Mouse (Mus musculus) lung, embryonic 15.5 days (tissue): ENCODE data around the gene Slc2a5. TPM values are rescaled to one million over a fixed set of nuclear protein-coding genes. Genes with fewer than 3 reads are reported as not detected.

ENCODE experiments used
- ATAC-seq: fragments of 200-750 bp; cut with Nextera tagmentation; 2 replicates; pipeline ENCODE4 v1.8.0; 2017; ENCODE audit warnings: moderate number of reproducible peaks, borderline replicate concordance; ENCODE audit not compliant: low FRiP score, low TSS enrichment; ENCODE audit errors: extremely low read depth
- H3K27ac ChIP-seq: fragments of 300-500 bp; sonication (generic); 2 replicates; pipeline ENCODE4 v1.5.1; 2015; ENCODE audit warnings: moderate library complexity, mild to moderate bottlenecking, inconsistent platforms
- H3K27me3 ChIP-seq: fragments of 300-500 bp; sonication (generic); 2 replicates; pipeline ENCODE4 v1.6.1; 2015; ENCODE audit warnings: inconsistent platforms
- H3K36me3 ChIP-seq: fragments of 300-500 bp; sonication (generic); 2 replicates; pipeline ENCODE4 v1.6.1; 2015; ENCODE audit warnings: inconsistent platforms
- H3K4me1 ChIP-seq: fragments of 300-500 bp; sonication (generic); 2 replicates; pipeline ENCODE4 v1.6.1; 2015; ENCODE audit warnings: inconsistent platforms
- H3K4me2 ChIP-seq: fragments of 300-500 bp; sonication (generic); 2 replicates; pipeline ENCODE4 v1.6.1; 2015; ENCODE audit warnings: inconsistent platforms, mild to moderate bottlenecking, moderate library complexity
- H3K4me3 ChIP-seq: fragments of 300-500 bp; sonication (generic); 2 replicates; pipeline ENCODE4 v1.5.1; 2015; ENCODE audit warnings: mild to moderate bottlenecking, inconsistent platforms
- H3K9ac ChIP-seq: fragments of 300-500 bp; sonication (generic); 2 replicates; pipeline ENCODE4 v1.6.1; 2015; ENCODE audit warnings: inconsistent platforms
- H3K9me3 ChIP-seq: fragments of 300-500 bp; sonication (generic); 2 replicates; pipeline ENCODE4 v1.6.1; 2016; ENCODE audit warnings: inconsistent platforms
- WGBS: fragments of 180-500 bp; shearing (Covaris S2); methylation state at CpG from one replicate; pipeline ENCODE4 v1.1.7; 2015; 5-methylcytosine and 5-hydroxymethylcytosine counted together
- polyA plus RNA-seq: library from polyadenylated mRNA; unstranded; fragments of >200 nt; fragmentation: Nextera tagmentation; extraction: Ambion mirVana; gene quantifications from 2 replicates; pipeline ENCODE4 v1.2.1, GENCODE M21; 2015

The Slc2a5 gene
- polyA plus RNA-seq, 1 experiment from 2014 or later = 0.54 TPM

- Histone ChIP-seq H3K9me3 (no peaks in the 10 kb centered on the region; the same call in 1 of the 2 replicates), H3K9ac (no peak overlapping the region), H3K27me3 (no peaks in the 10 kb centered on the region), H3K36me3 (no peaks in the 10 kb centered on the region), H3K4me1 (no peaks in the 10 kb centered on the region), H3K4me3 (no peak overlapping the region), H3K27ac (no peak overlapping the region), H3K4me2 (no peak overlapping the region)
- ATAC-seq = no peak
- WGBS = 78% methylated on average over 7 of the region's 7 CpGs
Measured at GRCm38 (mm10) chr4:150151045-150151444, 32.0 kb downstream of the Slc2a5 start.

GRCm38 (mm10) chr4:150152483-150152882 lies 33.4 kb downstream of the Slc2a5 start:
- Histone ChIP-seq H3K4me2 (no peak overlapping the region), H3K4me1 (no peaks in the 10 kb centered on the region), H3K9me3 (no peaks in the 10 kb centered on the region; the same call in 1 of the 2 replicates), H3K9ac (no peak overlapping the region), H3K27ac (no peak overlapping the region), H3K4me3 (no peak overlapping the region), H3K27me3 (no peaks in the 10 kb centered on the region), H3K36me3 (no peaks in the 10 kb centered on the region)
- 70% methylated on average over 8 of the region's 8 CpGs for WGBS
- ATAC-seq = no peak

GRCm38 (mm10) chr4:150155301-150155700 lies 36.2 kb downstream of the Slc2a5 start:
- no peaks in the 10 kb centered on the region for H3K36me3 ChIP-seq
- H3K4me3 ChIP-seq = no peak overlapping the region
- no peaks in the 10 kb centered on the region for H3K27me3 ChIP-seq
- no peak for ATAC-seq
- 76% methylated on average over 4 of the region's 4 CpGs for WGBS
- no peak overlapping the region for H3K9ac ChIP-seq
- H3K4me2 ChIP-seq = no peak overlapping the region
- no peaks in the 10 kb centered on the region for H3K9me3 ChIP-seq
- H3K4me1 ChIP-seq = no peaks in the 10 kb centered on the region
- no peak overlapping the region for H3K27ac ChIP-seq

- H3K36me3 ChIP-seq = no peaks in the 10 kb centered on the region
- H3K4me1 ChIP-seq = no peaks in the 10 kb centered on the region
- H3K4me3 ChIP-seq = no peak overlapping the region
- H3K9ac ChIP-seq = no peak overlapping the region
- no peak overlapping the region for H3K27ac ChIP-seq
- no peak for ATAC-seq
- no peaks in the 10 kb centered on the region for H3K27me3 ChIP-seq
- 70% methylated on average over 4 of the region's 4 CpGs for WGBS
- H3K9me3 ChIP-seq = no peaks in the 10 kb centered on the region
- H3K4me2 ChIP-seq = no peak overlapping the region
Measured at GRCm38 (mm10) chr4:150155731-150156130, 36.6 kb downstream of the Slc2a5 start.

GRCm38 (mm10) chr4:150157348-150157882 lies 38.3 kb downstream of the Slc2a5 start:
- H3K4me1 ChIP-seq = no peaks in the 10 kb centered on the region
- no peaks in the 10 kb centered on the region for H3K27me3 ChIP-seq
- WGBS = 64% methylated on average over 14 of the region's 14 CpGs
- no peak for ATAC-seq
- H3K9me3 ChIP-seq = no peaks in the 10 kb centered on the region
- H3K4me2 ChIP-seq = no peak overlapping the region
- H3K9ac ChIP-seq = no peak overlapping the region
- no peak overlapping the region for H3K27ac ChIP-seq
- H3K36me3 ChIP-seq = no peaks in the 10 kb centered on the region
- no peak overlapping the region for H3K4me3 ChIP-seq

- 67% methylated on average over 2 of the region's 2 CpGs for WGBS
- Histone ChIP-seq H3K4me2 (no peak overlapping the region), H3K4me1 (no peaks in the 10 kb centered on the region), H3K27ac (no peak overlapping the region), H3K4me3 (no peak overlapping the region), H3K36me3 (no peaks in the 10 kb centered on the region), H3K9ac (no peak overlapping the region), H3K27me3 (no peaks in the 10 kb centered on the region), H3K9me3 (0 out of 2 replicates have a peak, but pooled peaks cover 3% of the 10 kb centered on the region)
- ATAC-seq = no peak
Measured at GRCm38 (mm10) chr4:150159458-150159857, 40.4 kb downstream of the Slc2a5 start.

- Histone ChIP-seq H3K9ac (no peak overlapping the region), H3K9me3 (0 out of 2 replicates have a peak, but pooled peaks cover 3% of the 10 kb centered on the region), H3K4me1 (no peaks in the 10 kb centered on the region), H3K36me3 (no peaks in the 10 kb centered on the region), H3K4me3 (no peak overlapping the region), H3K4me2 (no peak overlapping the region), H3K27me3 (no peaks in the 10 kb centered on the region), H3K27ac (no peak overlapping the region)
- WGBS = 69% methylated on average over 13 of the region's 13 CpGs
- ATAC-seq = no peak
Measured at GRCm38 (mm10) chr4:150162561-150163169, 43.6 kb downstream of the Slc2a5 start.

- H3K9ac ChIP-seq = no peak overlapping the region
- no peaks in the 10 kb centered on the region for H3K27me3 ChIP-seq
- peak overlapping the region; percentile 39 for H3K4me2 ChIP-seq
- 30% methylated on average over 13 of the region's 13 CpGs for WGBS
- H3K4me3 ChIP-seq = peak overlapping the region; percentile 25
- H3K36me3 ChIP-seq = no peaks in the 10 kb centered on the region
- no peak overlapping the region for H3K27ac ChIP-seq
- 0 out of 2 replicates have a peak, but pooled peaks cover 3% of the 10 kb centered on the region for H3K9me3 ChIP-seq
- no peak for ATAC-seq
- H3K4me1 ChIP-seq = no peaks in the 10 kb centered on the region
Measured at GRCm38 (mm10) chr4:150164875-150165274, 45.8 kb downstream of the Slc2a5 start.

- H3K4me2 ChIP-seq = no peak overlapping the region
- H3K36me3 ChIP-seq = no peaks in the 10 kb centered on the region
- WGBS = 60% methylated on average over 10 of the region's 10 CpGs
- H3K9ac ChIP-seq = no peak overlapping the region
- no peaks in the 10 kb centered on the region for H3K9me3 ChIP-seq
- H3K4me1 ChIP-seq = no peaks in the 10 kb centered on the region
- H3K27ac ChIP-seq = no peak overlapping the region
- H3K4me3 ChIP-seq = no peak overlapping the region
- no peaks in the 10 kb centered on the region for H3K27me3 ChIP-seq
- no peak for ATAC-seq
Measured at GRCm38 (mm10) chr4:150168406-150168805, 49.3 kb downstream of the Slc2a5 start.

GRCm38 (mm10) chr4:150172107-150172506 lies 53.0 kb downstream of the Slc2a5 start:
- Histone ChIP-seq H3K27ac (no peak overlapping the region), H3K4me2 (no peak overlapping the region), H3K4me1 (peaks cover 3% of the 10 kb centered on the region; the same call in 1 of the 2 replicates), H3K27me3 (no peaks in the 10 kb centered on the region), H3K9ac (no peak overlapping the region), H3K4me3 (no peak overlapping the region), H3K36me3 (no peaks in the 10 kb centered on the region), H3K9me3 (no peaks in the 10 kb centered on the region)
- WGBS = 73% methylated on average over 8 of the region's 8 CpGs
- ATAC-seq = no peak

- H3K9me3 ChIP-seq = no peaks in the 10 kb centered on the region
- H3K27ac ChIP-seq = no peak overlapping the region
- peaks cover 3% of the 10 kb centered on the region; the same call in 1 of the 2 replicates for H3K4me1 ChIP-seq
- H3K36me3 ChIP-seq = no peaks in the 10 kb centered on the region
- no peak overlapping the region for H3K9ac ChIP-seq
- no peaks in the 10 kb centered on the region for H3K27me3 ChIP-seq
- no peak overlapping the region for H3K4me3 ChIP-seq
- no peak for ATAC-seq
- 56% methylated on average over 10 of the region's 10 CpGs for WGBS
- H3K4me2 ChIP-seq = no peak overlapping the region
Measured at GRCm38 (mm10) chr4:150173281-150173680, 54.2 kb downstream of the Slc2a5 start.

GRCm38 (mm10) chr4:150174027-150174426 lies 54.9 kb downstream of the Slc2a5 start:
- WGBS = 87% methylated on average over 14 of the region's 14 CpGs
- Histone ChIP-seq H3K4me3 (no peak overlapping the region), H3K36me3 (no peaks in the 10 kb centered on the region), H3K27me3 (no peaks in the 10 kb centered on the region), H3K9me3 (no peaks in the 10 kb centered on the region), H3K4me2 (no peak overlapping the region), H3K27ac (no peak overlapping the region), H3K4me1 (peaks cover 3% of the 10 kb centered on the region; the same call in 1 of the 2 replicates), H3K9ac (no peak overlapping the region)
- ATAC-seq = no peak
